Mouse (Mus musculus) heart, adult 9 months (tissue): ENCODE measurements around the gene a.

Experiments used
- DNase-seq, 2 experiments: peaks; one replicate each; pipeline ENCODE4 v3.0.0; 2022; ENCODE audit warnings: low spot score in 2 of 2

a gene

GRCm38 (mm10) chr2:155093418-155093817 is 302.2 kb downstream of the a start:
- no peak for DNase-seq

DNA sequence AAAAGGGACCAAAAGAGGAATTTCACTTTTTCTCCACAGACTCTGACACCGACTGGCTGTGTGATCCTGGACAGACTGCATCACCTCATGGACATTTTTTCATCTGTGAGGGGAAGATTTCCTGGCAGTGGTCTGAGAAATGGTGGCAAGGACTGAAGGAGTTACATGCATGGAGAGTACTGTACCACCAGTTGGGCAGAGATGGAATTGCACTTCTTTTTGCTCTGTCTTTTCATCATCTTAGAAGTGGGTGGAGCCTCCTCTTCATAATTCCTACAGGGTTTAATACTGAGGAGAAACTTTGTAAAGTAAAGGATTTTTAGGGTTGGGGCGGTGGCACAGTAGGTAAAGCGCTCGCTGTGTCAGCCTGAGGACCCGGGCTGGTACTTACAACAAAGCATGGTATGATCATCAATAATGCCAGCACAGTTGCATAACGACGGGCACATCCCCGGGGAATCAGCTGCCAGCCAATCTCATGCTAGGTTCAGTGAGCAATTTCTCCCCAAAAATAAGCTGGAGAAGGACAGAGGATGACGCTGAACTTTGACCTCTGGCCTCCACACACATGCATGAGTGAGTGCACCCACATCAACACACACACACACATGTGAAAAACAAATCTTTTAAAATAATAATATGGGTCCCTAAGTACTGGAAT is 307.6 kb downstream of the a start:
- DNase-seq, result no peak

- DNase-seq, result peak; percentile 13 to 17
Observed at GRCm38 (mm10) chr2:155099421-155099820, 308.2 kb downstream of the a start.

DNA sequence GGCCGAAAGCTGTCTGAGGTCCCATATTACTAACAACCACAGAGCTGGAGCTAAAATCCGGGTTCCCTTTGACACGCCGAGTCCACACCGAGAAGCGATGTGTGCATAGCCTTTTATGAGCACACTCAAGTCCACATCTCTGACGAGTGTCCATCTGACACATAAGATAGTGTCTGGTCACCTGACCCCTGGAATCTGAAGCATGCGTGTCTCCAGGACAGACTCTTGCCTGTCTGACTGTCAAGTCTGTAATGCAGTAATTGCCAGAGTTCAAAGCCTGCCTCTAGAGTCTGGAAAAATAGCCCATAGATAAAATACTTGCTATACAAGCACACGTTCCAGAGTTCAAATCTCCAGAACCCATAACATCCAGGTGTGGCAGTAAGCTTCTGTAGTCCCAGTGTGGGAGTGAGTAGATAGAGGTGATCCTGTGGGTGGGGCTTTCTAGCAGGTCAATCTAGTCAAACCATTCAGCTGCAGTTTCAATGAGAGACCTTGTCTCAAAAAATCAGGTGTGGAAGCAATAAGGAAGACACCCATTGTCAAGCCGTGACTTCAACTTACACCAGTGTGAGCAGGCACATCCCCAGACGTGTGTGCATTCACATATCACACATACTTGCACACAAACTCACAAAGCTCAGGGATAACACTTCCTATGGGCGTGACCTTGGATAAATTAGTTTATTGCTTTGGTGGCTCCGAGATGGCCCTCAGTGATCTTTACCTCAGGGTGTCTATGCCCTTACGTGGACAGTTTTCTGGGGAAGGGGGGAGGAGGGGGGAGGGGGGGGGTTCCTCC is 309.0 kb downstream of the a start:
- DNase-seq, result no peak
